Mouse (Mus musculus): ENCODE measurements around the gene Enkd1. TPM values are rescaled to one million over a fixed set of nuclear protein-coding genes. Genes with fewer than 3 reads are reported as not detected.

Enkd1 gene
- polyA plus RNA-seq, 1 experiment from 2014 or later = 1.4 TPM

- Histone ChIP-seq H3K4me3 (ENCODE audit: inconsistent target) (no peak overlapping the region), H3K79me2 (ENCODE audit: inconsistent target) (peaks cover 100% of the 10 kb centered on the region), H3K36me3 (ENCODE audit: inconsistent target) (no peaks in the 10 kb centered on the region; the same call in 1 of the 2 replicates), H3K27ac (no peak overlapping the region)
These were observed 50.4 kb downstream of the Enkd1 start for GRCm38 (mm10) chr8:105657641-105658040.

Other genes with a start within 250 kb of the Enkd1 start
- 0.20 to 1.0 TPM (median 0.49 TPM) in 3 replicates for gene Tppp3, start 236.7 kb downstream of the Enkd1 start, polyA plus RNA-seq (2018)
- 6.8 to 10.0 TPM (median 7.3 TPM) in 3 replicates for gene Zdhhc1, start 211.3 kb downstream of the Enkd1 start, polyA plus RNA-seq (2018)
- gene Hsd11b2, start 189.5 kb downstream of the Enkd1 start, polyA plus RNA-seq (2018) = not detected in 3 replicates
- gene Atp6v0d1, start 142.2 kb downstream of the Enkd1 start, polyA plus RNA-seq (2018) = 238 to 301 TPM (median 263 TPM) in 3 replicates
- gene Ripor1, start 103.0 kb downstream of the Enkd1 start, polyA plus RNA-seq (2018) = 13.3 to 20.5 TPM (median 14.5 TPM) in 3 replicates
- gene Ctcf, start 71.6 kb downstream of the Enkd1 start, polyA plus RNA-seq (2018) = 38.0 to 50.3 TPM (median 38.3 TPM) in 3 replicates
- gene Agrp, start 70.8 kb downstream of the Enkd1 start, polyA plus RNA-seq (2018) = not detected in 3 replicates
- 0.13 TPM in 1 of 3 replicates, not detected in the others for gene Carmil2, start 21.9 kb downstream of the Enkd1 start, polyA plus RNA-seq (2018)
- gene Acd, start 7.1 kb downstream of the Enkd1 start, polyA plus RNA-seq (2018) = 14.9 to 20.7 TPM (median 19.5 TPM) in 3 replicates
- gene Pard6a, start 7.1 kb downstream of the Enkd1 start, polyA plus RNA-seq (2018) = 2.9 to 8.1 TPM (median 6.1 TPM) in 3 replicates
- gene 4933405L10Rik, start 555 bp downstream of the Enkd1 start, polyA plus RNA-seq (2018) = not detected in 3 replicates
- gene Gfod2, start 50.5 kb upstream of the Enkd1 start, polyA plus RNA-seq (2018) = 0.26 to 0.85 TPM (median 0.67 TPM) in 3 replicates
- gene Ranbp10, start 119.1 kb upstream of the Enkd1 start, polyA plus RNA-seq (2018) = 16.5 to 33.9 TPM (median 23.7 TPM) in 3 replicates
- not detected in 3 replicates for gene Tsnaxip1, start 119.5 kb upstream of the Enkd1 start, polyA plus RNA-seq (2018)
- gene Cenpt, start 145.1 kb upstream of the Enkd1 start, polyA plus RNA-seq (2018) = 7.2 to 13.3 TPM (median 8.2 TPM) in 3 replicates
- gene Thap11, start 146.9 kb upstream of the Enkd1 start, polyA plus RNA-seq (2018) = 8.3 to 23.6 TPM (median 20.4 TPM) in 3 replicates
- 53.1 to 154 TPM (median 76.1 TPM) in 3 replicates for gene Nutf2, start 152.4 kb upstream of the Enkd1 start, polyA plus RNA-seq (2018)
- gene Edc4, start 172.7 kb upstream of the Enkd1 start, polyA plus RNA-seq (2018) = 12.6 to 19.5 TPM (median 14.6 TPM) in 3 replicates
- gene Nrn1l, start 185.4 kb upstream of the Enkd1 start, polyA plus RNA-seq (2018) = not detected in 3 replicates
- 16.3 to 17.5 TPM (median 16.4 TPM) in 3 replicates for gene Pskh1, start 192.2 kb upstream of the Enkd1 start, polyA plus RNA-seq (2018)
- not detected in 3 replicates for gene Ctrl, start 225.7 kb upstream of the Enkd1 start, polyA plus RNA-seq (2018)
- gene Psmb10, start 230.2 kb upstream of the Enkd1 start, polyA plus RNA-seq (2018) = 51.8 to 210 TPM (median 105 TPM) in 3 replicates
- gene Lcat, start 235.2 kb upstream of the Enkd1 start, polyA plus RNA-seq (2018) = 0.10 to 0.28 TPM in 2 of 3 replicates, not detected in the other